Mouse (Mus musculus) ES-E14 (cell line): ENCODE results near the gene Gm9857. TPM values are rescaled to one million over a fixed set of nuclear protein-coding genes. Genes with fewer than 3 reads are reported as not detected.

Experiments
- DNase-seq: peaks from one replicate; pipeline ENCODE4 v3.0.0-alpha.2; 2013; ENCODE audit warnings: low read depth, low spot score
- H3K27ac ChIP-seq: 2 replicates; pipeline ENCODE4 v1.5.1; 2012; ENCODE audit warnings: low read depth, mild to moderate bottlenecking, low read length, moderate library complexity, mixed read lengths; ENCODE audit not compliant: poor library complexity, insufficient read depth, severe bottlenecking
- H3K36me3 ChIP-seq: 2 replicates; pipeline ENCODE4 v1.6.1; 2012; ENCODE audit warnings: mild to moderate bottlenecking, low read length, moderate library complexity, mixed read lengths; ENCODE audit not compliant: control insufficient read depth, poor library complexity, insufficient read depth, severe bottlenecking
- H3K4me1 ChIP-seq, 2 experiments: fragments of 150-350 bp in 1 of 2; sonication (generic) in 1 of 2; 2 replicates each; pipeline ENCODE4 v1.6.1; 2012; ENCODE audit warnings: low read length in 2 of 2, mild to moderate bottlenecking in 1 of 2, mixed read lengths in 1 of 2; ENCODE audit not compliant: control insufficient read depth in 2 of 2, insufficient read depth in 2 of 2, poor library complexity in 1 of 2
- H3K4me3 ChIP-seq, 2 experiments: fragments of 150-350 bp in 1 of 2; sonication (generic) in 1 of 2; 2 replicates each; pipeline ENCODE4 v1.5.1; 2012; ENCODE audit warnings: low read length in 2 of 2, low read depth in 1 of 2, mild to moderate bottlenecking in 1 of 2, mixed read lengths in 1 of 2; ENCODE audit not compliant: insufficient read depth in 1 of 2, poor library complexity in 1 of 2, severe bottlenecking in 1 of 2
- H3K9ac ChIP-seq: 2 replicates; pipeline ENCODE4 v1.6.1; 2012; ENCODE audit warnings: low read depth, mild to moderate bottlenecking, low read length, mixed read lengths; ENCODE audit not compliant: poor library complexity, insufficient read depth, severe bottlenecking
- H3K9me3 ChIP-seq: fragments of 150-350 bp; sonication (generic); 2 replicates; pipeline ENCODE4 v1.6.1; 2012; ENCODE audit warnings: low read depth, mild to moderate bottlenecking, low read length; ENCODE audit not compliant: control insufficient read depth, insufficient read depth
- CHD2 ChIP-seq: IDR thresholded peaks from 2 replicates; pipeline ENCODE4 v1.6.1; 2014; ENCODE audit warnings: mild to moderate bottlenecking, low read depth, low read length, inconsistent platforms
- HCFC1 ChIP-seq: IDR thresholded peaks from 2 replicates; pipeline ENCODE4 v1.6.1; 2012; ENCODE audit warnings: low read length, inconsistent platforms, borderline replicate concordance; ENCODE audit not compliant: insufficient read depth
- MAFK ChIP-seq: IDR thresholded peaks from 2 replicates; pipeline ENCODE4 v1.6.1; 2014; ENCODE audit warnings: mild to moderate bottlenecking, low read depth, low read length, inconsistent platforms; ENCODE audit not compliant: insufficient read depth
- ZC3H11A ChIP-seq: IDR thresholded peaks from 2 replicates; pipeline ENCODE4 v1.6.1; 2012; ENCODE audit warnings: low read depth, mild to moderate bottlenecking, inconsistent platforms, low read length, borderline replicate concordance
- ZNF384 ChIP-seq: IDR thresholded peaks from 2 replicates; pipeline ENCODE4 v1.6.1; 2012; ENCODE audit warnings: low read depth, low read length, inconsistent platforms
- in situ Hi-C, 2 experiments: fragments of 600-800 bp; cut with MboI; formaldehyde crosslinking; loops; one replicate each; pipeline ENCODE4 v1.15.1; 2025; ENCODE audit warnings: low sequenced_read_pairs in 2 of 2, inconsistent platforms in 1 of 2; ENCODE audit not compliant: unreplicated experiment in 2 of 2
- total RNA-seq: library from RNA; depleted of rRNA; stranded (reverse); fragments of 300-350 nt; gene quantifications from 2 replicates; pipeline ENCODE4 v1.2.3, GENCODE M21; 2012

Gm9857 gene
- total RNA-seq, 1 experiment = 0.76 TPM

DNA sequence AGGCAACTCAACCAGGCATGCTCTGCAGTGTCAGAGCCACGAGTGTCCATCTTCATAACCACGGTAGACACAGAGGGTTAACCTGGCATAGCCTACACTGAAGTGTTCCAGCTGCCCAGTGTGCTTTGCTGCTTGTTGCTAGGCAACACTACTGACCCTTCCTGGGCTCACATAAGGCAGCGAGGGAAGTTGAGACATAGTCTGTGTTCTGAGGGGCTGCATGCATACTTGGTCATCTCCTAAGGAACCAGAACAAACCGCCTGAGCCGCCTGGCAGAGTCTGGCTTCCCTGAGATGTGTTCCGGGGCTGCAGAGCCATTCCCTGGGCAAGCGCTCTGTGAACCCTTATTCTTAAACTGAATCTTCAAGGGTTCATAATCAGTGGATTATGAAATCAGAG, 21.0 kb upstream of the Gm9857 start:
- Histone ChIP-seq H3K36me3 (no peaks in the 10 kb centered on the region), H3K27ac (no peak overlapping the region), H3K4me3 (peak overlapping the region in 1 of 2 experiments; percentile 54; a peak in 3 of 4 replicates), H3K9ac (no peak overlapping the region), H3K9me3 (no peaks in the 10 kb centered on the region), H3K4me1 (peaks cover 0 to 3% of the 10 kb centered on the region in 2 experiments; a peak in 1 of 4 replicates)
- DNase-seq = no peak
- no peak for TF ChIP-seq ZC3H11A
- no peak for TF ChIP-seq HCFC1
- no peak for TF ChIP-seq MAFK
- TF ChIP-seq ZNF384 = no peak
- TF ChIP-seq CHD2 = no peak
- in situ Hi-C loops = no loop called here

DNA sequence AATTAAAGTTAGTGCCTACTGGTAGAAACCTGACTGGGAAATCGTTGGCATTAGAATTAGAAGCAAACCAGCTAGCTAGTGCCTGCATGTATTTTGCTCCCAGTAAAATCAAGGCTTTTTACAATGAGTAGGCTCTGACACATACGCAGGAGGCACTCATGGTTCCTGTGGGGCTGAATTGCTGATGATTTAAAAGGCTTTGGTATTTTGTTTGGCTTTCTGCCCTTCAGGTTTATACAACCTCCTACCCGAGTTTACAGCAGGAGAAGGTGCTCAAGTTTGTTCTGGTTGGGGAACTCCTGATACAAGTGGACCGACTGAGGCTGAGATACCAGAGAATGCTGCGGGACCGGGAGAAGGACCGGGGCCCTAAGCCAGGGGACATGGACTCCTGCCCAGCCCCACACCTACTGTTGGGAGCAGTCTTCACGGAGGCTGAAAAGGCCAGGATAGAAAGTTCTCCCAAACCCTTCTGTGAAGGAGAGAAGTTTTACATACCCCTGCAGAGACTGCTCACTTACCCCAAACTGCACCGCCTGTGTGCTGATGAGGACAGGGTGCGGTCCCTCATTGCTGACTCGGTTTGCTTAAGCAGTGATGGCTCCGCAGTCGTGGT, 19.5 kb upstream of the Gm9857 start:
- H3K4me1 ChIP-seq = peaks cover 0 to 3% of the 10 kb centered on the region in 2 experiments; a peak in 1 of 4 replicates
- in situ Hi-C loops = no loop called here

DNA sequence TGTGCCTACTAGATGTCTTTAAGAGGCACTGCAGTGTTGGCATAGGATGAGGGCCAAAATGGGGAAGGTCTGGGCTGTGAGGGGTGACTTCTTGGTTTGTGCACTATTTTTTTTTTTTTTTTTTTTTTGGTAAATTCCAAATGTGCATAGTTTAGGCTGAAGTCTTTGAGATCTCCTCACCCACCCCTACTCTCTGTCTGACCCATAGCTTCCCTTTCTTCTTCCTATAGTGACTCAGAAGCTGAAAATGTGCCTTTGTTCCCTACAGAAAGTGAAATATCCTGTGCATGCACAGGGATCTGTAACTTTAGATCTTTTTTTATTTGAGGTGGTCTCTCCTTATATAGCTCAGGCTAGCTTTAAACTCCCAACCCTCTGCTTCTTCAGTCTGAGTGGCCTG, 17.7 kb upstream of the Gm9857 start:
- no peak overlapping the region for H3K9ac ChIP-seq
- H3K4me3 ChIP-seq = no peak overlapping the region
- DNase-seq = no peak
- H3K27ac ChIP-seq = no peak overlapping the region
- peaks cover 0 to 3% of the 10 kb centered on the region in 2 experiments; a peak in 1 of 4 replicates for H3K4me1 ChIP-seq
- in situ Hi-C loops = no loop called here
- H3K9me3 ChIP-seq = no peaks in the 10 kb centered on the region
- TF ChIP-seq ZNF384 (no peak), HCFC1 (no peak), MAFK (no peak), CHD2 (no peak), ZC3H11A (no peak)
- no peaks in the 10 kb centered on the region for H3K36me3 ChIP-seq

More for the DNA sequence above, 19.5 kb upstream of the Gm9857 start:
- no peak for TF ChIP-seq MAFK
- TF ChIP-seq ZNF384 = no peak
- no peak for TF ChIP-seq CHD2
- no peak for TF ChIP-seq ZC3H11A
- TF ChIP-seq HCFC1 = no peak
- DNase-seq = no peak
- Histone ChIP-seq H3K36me3 (no peaks in the 10 kb centered on the region), H3K9ac (no peak overlapping the region), H3K4me3 (no peak overlapping the region), H3K9me3 (no peaks in the 10 kb centered on the region), H3K27ac (no peak overlapping the region)

DNA sequence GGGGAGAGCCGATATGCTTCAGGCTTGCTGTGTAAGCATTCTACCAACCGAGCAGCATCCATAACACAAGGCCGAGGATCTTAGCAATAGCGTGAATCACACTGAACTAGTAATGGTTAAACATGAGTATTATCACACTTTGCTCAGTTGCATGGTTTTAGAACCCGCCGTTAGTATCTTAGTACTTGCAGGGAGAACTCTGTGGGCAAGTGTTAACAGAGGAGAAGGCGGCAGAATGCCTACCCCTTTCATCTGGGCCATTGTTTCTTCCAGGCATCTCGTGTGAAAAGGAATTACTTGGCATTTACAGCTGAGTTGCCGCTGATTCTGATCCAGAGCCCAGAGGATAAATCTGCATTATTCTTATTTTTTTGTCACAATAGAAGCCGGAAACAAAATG, 751 bp upstream of the Gm9857 start:
- no peak for TF ChIP-seq ZNF384
- no peak for TF ChIP-seq MAFK
- TF ChIP-seq CHD2 = no peak
- TF ChIP-seq ZC3H11A = no peak
- no peak for TF ChIP-seq HCFC1
- in situ Hi-C loops = no loop called here
- no peak for DNase-seq

DNA sequence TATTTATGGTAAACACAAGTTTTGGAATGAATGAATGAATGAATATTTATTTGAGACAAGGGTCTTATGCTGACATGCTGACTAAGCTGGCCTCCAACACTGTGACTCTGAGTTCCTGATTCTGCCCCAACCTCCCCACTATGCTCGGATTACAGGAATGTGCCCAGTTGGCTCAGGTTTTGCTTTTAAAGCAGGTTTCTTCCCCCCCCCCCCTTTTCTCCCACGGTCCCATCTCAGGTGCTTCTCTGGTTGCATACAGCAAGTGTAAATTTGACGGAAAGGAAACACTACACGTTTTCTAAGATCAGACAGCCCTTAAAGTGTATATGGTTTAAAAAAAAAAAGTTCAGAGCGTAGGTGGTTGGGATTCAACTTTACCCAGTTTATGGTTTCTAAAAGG, 672 bp downstream of the Gm9857 start, which contains the start of gene Henmt1:
TSS of gene Henmt1 (plus strand) at position 301 of the 400 bp plus-strand sequence.
- Histone ChIP-seq H3K36me3 (no peaks in the 10 kb centered on the region), H3K9ac (peak within 1 kb of the TSS; percentile 35), H3K4me3 (peak within 1 kb of the TSS; percentile 40 to 43), H3K9me3 (no peaks in the 10 kb centered on the region; the same call in 1 of the 2 replicates), H3K27ac (no peak within 1 kb of the TSS), H3K4me1 (no peaks in the 10 kb centered on the region; a peak in 1 of 4 replicates)
- TF ChIP-seq ZC3H11A (no peak), CHD2 (no peak), HCFC1 (no peak), MAFK (no peak), ZNF384 (no peak)
- no peak for DNase-seq
- in situ Hi-C loops = no loop called here

More for the DNA sequence above, 751 bp upstream of the Gm9857 start:
- Histone ChIP-seq H3K4me1 (no peaks in the 10 kb centered on the region; a peak in 1 of 4 replicates), H3K36me3 (no peaks in the 10 kb centered on the region), H3K9me3 (no peaks in the 10 kb centered on the region; the same call in 1 of the 2 replicates), H3K9ac (no peak overlapping the region), H3K27ac (no peak overlapping the region), H3K4me3 (no peak overlapping the region)
